Mouse (Mus musculus) embryonic facial prominence, embryonic 12.5 days (tissue): Measurements from ENCODE around the gene Susd4. TPM values are rescaled to one million over a fixed set of nuclear protein-coding genes. Genes with fewer than 3 reads are reported as not detected.

ENCODE experiments used
- ATAC-seq: fragments of 200-750 bp; cut with Nextera tagmentation; 2 replicates; pipeline ENCODE4 v1.8.0; 2017; ENCODE audit not compliant: insufficient number of reproducible peaks, insufficient read depth, low FRiP score, low TSS enrichment
- H3K27ac ChIP-seq: fragments of 300-500 bp; sonication (generic); 2 replicates; pipeline ENCODE4 v1.5.1; 2016; ENCODE audit warnings: mild to moderate bottlenecking
- H3K27me3 ChIP-seq: fragments of 300-500 bp; sonication (generic); 2 replicates; pipeline ENCODE4 v1.6.1; 2016; ENCODE audit warnings: mild to moderate bottlenecking, moderate library complexity
- H3K36me3 ChIP-seq: fragments of 300-500 bp; sonication (generic); 2 replicates; pipeline ENCODE4 v1.6.1; 2016; ENCODE audit warnings: mild to moderate bottlenecking
- H3K4me1 ChIP-seq: fragments of 300-500 bp; sonication (generic); 2 replicates; pipeline ENCODE4 v1.6.1; 2016
- H3K4me2 ChIP-seq: fragments of 300-500 bp; sonication (generic); replicated peaks from 2 replicates; pipeline ENCODE4 v1.6.1; 2016; ENCODE audit warnings: mild to moderate bottlenecking, moderate library complexity
- H3K4me3 ChIP-seq: fragments of 300-500 bp; sonication (generic); 2 replicates; pipeline ENCODE4 v1.5.1; 2016; ENCODE audit warnings: mild to moderate bottlenecking
- H3K9ac ChIP-seq: fragments of 300-500 bp; sonication (generic); 2 replicates; pipeline ENCODE4 v1.6.1; 2016; ENCODE audit warnings: mild to moderate bottlenecking, moderate library complexity
- H3K9me3 ChIP-seq: fragments of 300-500 bp; sonication (generic); 2 replicates; pipeline ENCODE4 v1.6.1; 2016; ENCODE audit warnings: mild to moderate bottlenecking, moderate library complexity
- WGBS: fragments of 180-500 bp; shearing (Covaris S2); methylation state at CpG from one replicate; pipeline ENCODE4 v1.1.7; 2016; 5-methylcytosine and 5-hydroxymethylcytosine counted together
- polyA plus RNA-seq: library from polyadenylated mRNA; unstranded; fragments of >200 nt; fragmentation: Nextera tagmentation; extraction: Ambion mirVana; gene quantifications from 2 replicates; pipeline ENCODE4 v1.2.1, GENCODE M21; 2016

Gene Susd4
- polyA plus RNA-seq, 1 experiment from 2014 or later, result 15.7 TPM

DNA sequence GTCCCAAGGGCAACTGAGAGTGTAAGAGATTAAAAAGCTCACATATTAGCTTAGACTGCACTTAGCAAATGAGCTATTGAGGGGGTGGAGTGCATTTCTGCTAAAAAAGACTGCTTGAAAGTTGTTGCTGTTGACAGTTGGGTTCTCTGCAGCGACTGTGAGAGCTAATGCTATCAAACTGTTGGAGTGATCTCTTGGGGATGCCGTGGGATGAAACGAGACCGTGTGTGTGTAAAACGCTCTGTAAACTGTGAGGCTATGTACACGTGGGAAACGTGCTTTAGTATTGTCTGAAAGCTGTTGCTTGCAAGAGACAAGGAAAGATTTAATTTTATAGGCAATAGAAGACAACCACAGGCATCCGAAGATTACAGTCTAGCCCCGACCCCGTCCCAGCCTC lies 59.1 kb downstream of the Susd4 start:
- Histone ChIP-seq H3K27me3 (no peaks in the 10 kb centered on the region), H3K4me2 (no peak overlapping the region), H3K4me3 (no peak overlapping the region), H3K9me3 (no peaks in the 10 kb centered on the region), H3K4me1 (peaks cover 7% of the 10 kb centered on the region; the same call in 1 of the 2 replicates), H3K36me3 (no peaks in the 10 kb centered on the region), H3K27ac (no peak overlapping the region), H3K9ac (no peak overlapping the region)
- WGBS, result 85% methylated on average over 10 of the region's 10 CpGs
- no peak for ATAC-seq

- Histone ChIP-seq H3K4me2 (no peak overlapping the region), H3K27ac (no peak overlapping the region), H3K36me3 (no peaks in the 10 kb centered on the region), H3K9me3 (no peaks in the 10 kb centered on the region), H3K4me3 (no peak overlapping the region), H3K27me3 (no peaks in the 10 kb centered on the region), H3K9ac (no peak overlapping the region), H3K4me1 (peaks cover 4% of the 10 kb centered on the region; the same call in 1 of the 2 replicates)
- no peak for ATAC-seq
- whole genome bisulfite sequencing, result 70% methylated on average over 21 of the region's 21 CpGs
Observed at GRCm38 (mm10) chr1:182823723-182824421, 60.2 kb downstream of the Susd4 start.

DNA sequence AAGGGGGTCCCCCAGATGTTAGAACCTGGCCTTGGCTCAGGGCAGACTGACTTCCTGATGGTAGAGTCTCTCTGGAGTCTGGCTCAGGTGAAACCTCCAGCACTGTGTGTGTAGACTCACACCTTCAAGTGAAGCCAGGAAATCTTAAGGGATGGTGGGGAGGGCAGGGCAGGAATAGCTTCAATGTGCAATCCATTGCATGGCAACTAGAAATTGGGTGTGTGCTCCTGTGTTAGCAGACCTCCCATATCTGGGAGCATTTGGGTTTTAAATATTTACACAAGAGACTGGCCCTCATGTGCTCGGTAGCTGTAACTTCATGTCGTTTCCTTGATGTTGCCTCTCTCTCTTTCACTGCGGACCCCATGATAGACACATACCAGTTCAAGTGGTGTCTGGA lies 62.9 kb downstream of the Susd4 start:
- no peak overlapping the region for H3K9ac ChIP-seq
- H3K27me3 ChIP-seq, result no peaks in the 10 kb centered on the region
- H3K4me3 ChIP-seq, result no peak overlapping the region
- no peak for ATAC-seq
- no peak overlapping the region for H3K4me2 ChIP-seq
- H3K9me3 ChIP-seq, result no peaks in the 10 kb centered on the region
- H3K4me1 ChIP-seq, result no peaks in the 10 kb centered on the region; the same call in 1 of the 2 replicates
- no peaks in the 10 kb centered on the region for H3K36me3 ChIP-seq
- 81% methylated on average over 3 of the region's 3 CpGs for WGBS
- H3K27ac ChIP-seq, result no peak overlapping the region

- H3K4me2 ChIP-seq, result no peak overlapping the region
- no peaks in the 10 kb centered on the region for H3K9me3 ChIP-seq
- H3K27ac ChIP-seq, result no peak overlapping the region
- no peak overlapping the region for H3K9ac ChIP-seq
- H3K27me3 ChIP-seq, result no peaks in the 10 kb centered on the region
- no peak for ATAC-seq
- no peak overlapping the region for H3K4me3 ChIP-seq
- H3K4me1 ChIP-seq, result peaks cover 6% of the 10 kb centered on the region; the same call in 1 of the 2 replicates
- no peaks in the 10 kb centered on the region for H3K36me3 ChIP-seq
- 72% methylated on average over 6 of the region's 6 CpGs for WGBS
Observed at GRCm38 (mm10) chr1:182838061-182838460, 74.4 kb downstream of the Susd4 start.

DNA sequence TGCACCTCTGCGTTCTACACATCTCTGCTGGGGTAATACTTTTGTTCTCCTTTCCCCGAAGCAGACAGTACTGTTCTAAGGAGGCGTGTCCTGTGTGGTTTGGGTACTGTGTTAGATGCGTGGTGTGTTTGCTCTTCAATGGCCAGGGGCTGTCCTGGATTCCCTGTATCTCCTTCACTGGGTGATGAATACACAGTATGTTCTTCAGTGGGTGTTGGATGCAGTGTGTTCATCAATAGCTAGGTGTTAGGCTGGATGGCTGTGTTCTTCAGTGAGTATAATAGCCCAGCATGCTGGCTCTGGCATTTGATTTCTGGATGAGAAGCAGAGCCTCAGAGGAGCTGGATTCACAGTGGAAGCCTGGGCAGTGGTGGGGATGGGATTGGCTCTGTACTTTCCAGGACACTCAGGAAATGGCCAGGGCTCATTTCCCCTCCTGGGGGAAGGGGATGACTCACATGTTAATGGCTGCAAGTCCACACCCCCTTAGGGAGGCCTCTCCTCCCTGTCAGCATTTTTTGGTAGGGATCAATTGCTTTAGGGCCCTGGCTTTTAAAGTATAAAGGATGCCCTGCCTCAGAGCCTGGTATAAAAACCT lies 75.8 kb downstream of the Susd4 start:
- Histone ChIP-seq H3K27me3 (no peaks in the 10 kb centered on the region), H3K27ac (no peak overlapping the region), H3K4me1 (peaks cover 6% of the 10 kb centered on the region; the same call in 1 of the 2 replicates), H3K4me3 (no peak overlapping the region), H3K9ac (no peak overlapping the region), H3K9me3 (no peaks in the 10 kb centered on the region), H3K36me3 (no peaks in the 10 kb centered on the region), H3K4me2 (no peak overlapping the region)
- 83% methylated on average over 4 of the region's 4 CpGs for WGBS
- ATAC-seq, result no peak

GRCm38 (mm10) chr1:182840011-182840410 lies 76.4 kb downstream of the Susd4 start:
- no peak for ATAC-seq

DNA sequence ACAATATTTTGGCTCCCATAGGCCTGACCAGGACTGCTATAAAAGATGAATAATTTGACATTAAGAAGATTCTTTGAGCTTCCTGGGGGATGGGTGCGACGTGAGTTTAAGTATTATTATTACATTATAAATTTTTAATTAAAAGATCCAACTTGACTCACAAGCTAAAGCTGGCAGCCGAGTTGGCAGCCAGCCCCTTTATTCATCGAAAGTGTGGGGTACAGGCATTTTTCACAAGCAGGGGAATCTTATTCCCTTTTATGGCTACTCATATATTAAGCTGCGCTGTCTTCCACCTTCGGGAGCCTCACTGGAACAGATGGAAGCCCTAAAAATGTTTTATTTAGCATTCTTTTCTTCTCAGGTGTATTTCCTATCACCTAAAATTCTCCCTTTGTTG lies 76.9 kb downstream of the Susd4 start:
- H3K4me3 ChIP-seq, result no peak overlapping the region
- H3K4me1 ChIP-seq, result peaks cover 6% of the 10 kb centered on the region; the same call in 1 of the 2 replicates
- 90% methylated on average over 6 of the region's 6 CpGs for WGBS
- H3K9ac ChIP-seq, result no peak overlapping the region
- H3K27me3 ChIP-seq, result no peaks in the 10 kb centered on the region
- no peak overlapping the region for H3K4me2 ChIP-seq
- no peak overlapping the region for H3K27ac ChIP-seq
- no peaks in the 10 kb centered on the region for H3K36me3 ChIP-seq
- no peaks in the 10 kb centered on the region for H3K9me3 ChIP-seq
- no peak for ATAC-seq

More at GRCm38 (mm10) chr1:182840011-182840410, 76.4 kb downstream of the Susd4 start:
- WGBS, result 49% methylated on average over 6 of the region's 6 CpGs
- Histone ChIP-seq H3K27ac (no peak overlapping the region), H3K4me2 (no peak overlapping the region), H3K4me3 (no peak overlapping the region), H3K27me3 (no peaks in the 10 kb centered on the region), H3K9me3 (no peaks in the 10 kb centered on the region), H3K9ac (no peak overlapping the region), H3K36me3 (no peaks in the 10 kb centered on the region), H3K4me1 (peaks cover 6% of the 10 kb centered on the region; the same call in 1 of the 2 replicates)

DNA sequence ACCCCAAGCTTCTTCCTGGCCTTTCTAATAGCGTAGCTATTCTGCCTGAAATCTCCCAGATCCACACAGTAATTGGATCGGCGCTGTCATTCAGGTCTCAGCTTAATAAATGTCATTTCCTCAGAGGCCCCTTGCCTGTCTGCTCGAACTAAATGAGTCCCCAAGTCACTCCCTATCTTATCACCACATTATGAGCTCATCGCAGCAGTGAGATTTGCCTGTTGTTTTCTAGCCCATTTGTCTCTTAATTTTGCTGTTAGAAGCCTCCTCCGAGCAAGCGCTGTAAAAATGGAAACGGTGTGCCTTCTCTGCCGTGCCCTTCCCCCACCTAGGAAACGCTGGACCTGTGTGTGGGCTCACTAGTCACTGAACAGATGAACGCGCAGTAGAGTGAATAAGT lies 85.9 kb downstream of the Susd4 start:
- H3K36me3 ChIP-seq, result no peaks in the 10 kb centered on the region
- no peak overlapping the region for H3K9ac ChIP-seq
- no peak overlapping the region for H3K27ac ChIP-seq
- no peak overlapping the region for H3K4me2 ChIP-seq
- no peak for ATAC-seq
- no peaks in the 10 kb centered on the region for H3K4me1 ChIP-seq
- no peaks in the 10 kb centered on the region for H3K27me3 ChIP-seq
- WGBS, result 78% methylated on average over 12 of the region's 12 CpGs
- H3K4me3 ChIP-seq, result no peak overlapping the region
- no peaks in the 10 kb centered on the region for H3K9me3 ChIP-seq

DNA sequence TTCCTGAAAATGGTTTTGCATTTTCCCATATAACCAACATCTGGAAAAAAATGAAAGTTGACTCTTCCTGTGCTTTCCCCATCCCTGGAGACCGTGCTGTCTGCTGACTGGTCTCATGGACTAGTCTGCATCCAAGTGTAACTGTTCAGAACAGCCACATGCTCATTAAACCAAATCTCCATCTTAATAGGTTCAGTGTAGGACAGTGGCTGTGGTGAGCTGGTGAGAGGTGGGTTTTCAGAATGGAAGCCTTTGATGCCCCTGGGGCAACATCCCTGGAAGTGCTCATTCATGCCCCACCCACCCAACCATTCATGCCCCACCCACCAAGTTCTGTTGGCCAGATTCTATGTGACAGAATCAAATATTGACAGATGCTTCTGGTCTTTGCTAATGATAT lies 86.4 kb downstream of the Susd4 start:
- no peak overlapping the region for H3K9ac ChIP-seq
- ATAC-seq, result no peak
- WGBS, result 64% methylated on average over 1 of the region's 1 CpGs

GRCm38 (mm10) chr1:182852158-182852557 lies 88.5 kb downstream of the Susd4 start:
- H3K9ac ChIP-seq, result no peak overlapping the region
- ATAC-seq, result no peak
- H3K9me3 ChIP-seq, result no peaks in the 10 kb centered on the region
- no peaks in the 10 kb centered on the region for H3K36me3 ChIP-seq
- 0 out of 2 replicates have a peak, but pooled peaks cover 4% of the 10 kb centered on the region for H3K4me1 ChIP-seq
- 56% methylated on average over 6 of the region's 6 CpGs for WGBS
- H3K27me3 ChIP-seq, result no peaks in the 10 kb centered on the region
- H3K4me3 ChIP-seq, result no peak overlapping the region
- H3K4me2 ChIP-seq, result no peak overlapping the region
- H3K27ac ChIP-seq, result no peak overlapping the region

More for the DNA sequence above, 86.4 kb downstream of the Susd4 start:
- Histone ChIP-seq H3K9me3 (no peaks in the 10 kb centered on the region), H3K27ac (no peak overlapping the region), H3K4me3 (no peak overlapping the region), H3K36me3 (no peaks in the 10 kb centered on the region), H3K27me3 (no peaks in the 10 kb centered on the region), H3K4me1 (no peaks in the 10 kb centered on the region), H3K4me2 (no peak overlapping the region)

GRCm38 (mm10) chr1:182856636-182857035 lies 93.0 kb downstream of the Susd4 start:
- Histone ChIP-seq H3K27ac (no peak overlapping the region), H3K4me2 (no peak overlapping the region), H3K4me1 (peaks cover 9% of the 10 kb centered on the region; the same call in 1 of the 2 replicates), H3K36me3 (no peaks in the 10 kb centered on the region), H3K27me3 (no peaks in the 10 kb centered on the region), H3K9me3 (no peaks in the 10 kb centered on the region), H3K9ac (no peak overlapping the region), H3K4me3 (no peak overlapping the region)
- WGBS, result 70% methylated on average over 13 of the region's 13 CpGs
- no peak for ATAC-seq

DNA sequence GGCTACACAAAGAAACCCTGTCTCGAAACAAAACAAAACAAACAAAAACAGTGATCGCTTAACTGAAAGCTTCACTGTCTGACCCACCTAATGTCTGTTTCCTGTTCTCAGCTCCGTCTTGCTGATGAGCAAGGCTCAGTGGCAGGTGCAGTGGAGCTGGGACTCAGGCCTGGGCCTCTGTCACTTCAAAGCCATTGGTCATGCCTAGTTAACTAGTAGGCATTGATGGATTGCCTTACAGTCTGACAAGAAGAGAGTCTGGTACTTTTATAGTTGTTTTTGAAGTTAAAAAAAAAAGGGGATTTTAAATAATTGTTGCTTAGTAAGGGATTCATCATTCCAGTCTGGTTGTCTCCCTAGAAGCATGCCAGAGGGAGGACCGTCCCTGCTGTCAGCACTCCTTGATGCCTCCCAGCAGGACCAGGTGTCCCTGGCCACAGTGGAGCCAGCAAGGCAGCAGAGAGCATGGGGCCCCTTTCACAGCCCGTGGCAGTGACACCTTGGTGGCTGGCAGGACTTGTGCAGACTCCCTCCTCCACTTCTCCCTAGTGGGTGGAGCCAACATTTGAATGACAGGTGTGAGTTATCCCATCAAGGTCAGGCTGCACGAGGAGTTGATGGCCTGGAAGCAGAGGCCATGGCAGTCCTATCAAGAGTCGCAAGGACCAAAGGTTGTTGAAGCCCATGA lies 98.2 kb downstream of the Susd4 start:
- no peaks in the 10 kb centered on the region for H3K9me3 ChIP-seq
- no peak for ATAC-seq
- WGBS, result 39% methylated on average over 7 of the region's 7 CpGs
- H3K27me3 ChIP-seq, result no peaks in the 10 kb centered on the region
- peaks cover 9% of the 10 kb centered on the region for H3K4me1 ChIP-seq
- no peak overlapping the region for H3K4me2 ChIP-seq
- no peaks in the 10 kb centered on the region for H3K36me3 ChIP-seq
- H3K27ac ChIP-seq, result no peak overlapping the region
- H3K9ac ChIP-seq, result no peak overlapping the region
- no peak overlapping the region for H3K4me3 ChIP-seq
